Mouse (Mus musculus) thymus, postnatal 14 days (tissue): ENCODE data around the gene Gm29133.

ENCODE experiments used
- DNase-seq: peaks from one replicate; pipeline ENCODE4 v3.0.0; 2021

Gm29133 gene

GRCm38 (mm10) chr3:75747897-75748296, at the start of gene Gm29133:
Gene Gm29133, plus strand, starts transcription at chr3:75748197.
- DNase-seq, result no peak

GRCm38 (mm10) chr3:75699088-75699487, 48.9 kb upstream of the Gm29133 start:
- no peak for DNase-seq

- DNase-seq, result no peak
Measured at GRCm38 (mm10) chr3:75701336-75701735, 46.7 kb upstream of the Gm29133 start.

- DNase-seq, result no peak
Measured at GRCm38 (mm10) chr3:75706536-75706935, 41.5 kb upstream of the Gm29133 start.

GRCm38 (mm10) chr3:75713678-75714295, 34.2 kb upstream of the Gm29133 start:
- DNase-seq, result peak; percentile 83

- peak; percentile 42 for DNase-seq
Measured at GRCm38 (mm10) chr3:75720663-75721062, 27.3 kb upstream of the Gm29133 start.

GRCm38 (mm10) chr3:75730982-75731600, 16.9 kb upstream of the Gm29133 start:
- no peak for DNase-seq

- no peak for DNase-seq
Measured at GRCm38 (mm10) chr3:75743664-75744437, 4.1 kb upstream of the Gm29133 start.

- DNase-seq, result no peak
Measured at GRCm38 (mm10) chr3:75745343-75745742, 2.7 kb upstream of the Gm29133 start.

GRCm38 (mm10) chr3:75763351-75763750, 15.4 kb downstream of the Gm29133 start:
- no peak for DNase-seq

GRCm38 (mm10) chr3:75774253-75774652, 26.3 kb downstream of the Gm29133 start:
- DNase-seq, result no peak

GRCm38 (mm10) chr3:75808001-75808400, 60.0 kb downstream of the Gm29133 start:
- DNase-seq, result no peak

- no peak for DNase-seq
Measured at GRCm38 (mm10) chr3:75823934-75824333, 75.9 kb downstream of the Gm29133 start.

- no peak for DNase-seq
Measured at GRCm38 (mm10) chr3:75824458-75824857, 76.5 kb downstream of the Gm29133 start.

GRCm38 (mm10) chr3:75834827-75835226, 86.8 kb downstream of the Gm29133 start:
- no peak for DNase-seq

GRCm38 (mm10) chr3:75835286-75835967, 87.4 kb downstream of the Gm29133 start:
- no peak for DNase-seq
